Mouse (Mus musculus) layer of hippocampus, adult 9-11 months (tissue): ENCODE measurements around the gene Bmp10.
"Not testable (repeated sequence)": the region's sequence is repeated elsewhere in the genome, so short reads cannot be mapped to it uniquely, and the experiment has no call there.

Experiments
- DNase-seq: peaks from one replicate; pipeline ENCODE4 v3.0.0; 2022

Bmp10 gene

GRCm38 (mm10) chr6:87451016-87451415 lies 22.2 kb downstream of the Bmp10 start:
- DNase-seq, result no peak

- no peak for DNase-seq
Observed at GRCm38 (mm10) chr6:87451771-87452170, 23.0 kb downstream of the Bmp10 start.

DNA sequence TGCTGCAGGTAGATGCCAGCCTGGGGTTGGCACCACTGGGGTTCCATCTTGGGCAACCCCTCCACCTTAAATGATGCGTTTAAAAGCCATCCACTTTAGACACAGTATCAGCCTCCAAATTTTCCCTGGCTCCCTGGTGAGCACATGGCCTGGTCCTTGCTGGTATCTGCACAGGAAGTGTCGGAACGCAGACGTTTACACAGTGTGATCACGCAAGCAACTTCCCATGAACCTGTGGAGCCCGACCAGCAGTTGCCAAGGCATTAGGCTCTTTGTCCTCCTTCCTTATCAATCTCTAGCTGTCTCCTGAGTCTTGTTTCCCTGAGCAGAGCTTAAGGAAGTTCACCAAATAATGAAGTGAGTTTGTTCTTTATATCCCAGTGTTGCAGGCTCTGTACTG lies 26.7 kb downstream of the Bmp10 start:
- DNase-seq, result no peak

DNA sequence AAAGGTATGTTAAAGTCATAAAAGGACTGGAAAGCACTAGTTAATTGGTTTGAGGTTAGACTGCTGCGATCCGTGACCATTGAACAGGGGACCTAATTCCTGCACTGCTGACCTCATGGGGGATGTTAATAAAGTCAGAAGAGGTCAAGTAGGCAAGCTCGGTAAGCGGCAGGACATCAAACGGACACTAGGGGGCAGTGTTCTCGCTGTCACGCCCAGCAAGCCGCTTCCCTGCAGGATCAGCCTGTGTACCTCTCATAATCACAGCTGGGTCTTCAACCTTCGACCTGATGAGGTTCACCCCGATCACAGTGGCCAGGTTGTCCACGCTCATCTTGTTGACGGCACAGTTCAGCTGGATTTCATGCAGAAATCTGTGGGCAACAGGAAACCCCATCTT lies 37.4 kb downstream of the Bmp10 start:
- DNase-seq, result peak; percentile 39

- DNase-seq, result no peak
Observed at GRCm38 (mm10) chr6:87467373-87467772, 38.6 kb downstream of the Bmp10 start.

DNA sequence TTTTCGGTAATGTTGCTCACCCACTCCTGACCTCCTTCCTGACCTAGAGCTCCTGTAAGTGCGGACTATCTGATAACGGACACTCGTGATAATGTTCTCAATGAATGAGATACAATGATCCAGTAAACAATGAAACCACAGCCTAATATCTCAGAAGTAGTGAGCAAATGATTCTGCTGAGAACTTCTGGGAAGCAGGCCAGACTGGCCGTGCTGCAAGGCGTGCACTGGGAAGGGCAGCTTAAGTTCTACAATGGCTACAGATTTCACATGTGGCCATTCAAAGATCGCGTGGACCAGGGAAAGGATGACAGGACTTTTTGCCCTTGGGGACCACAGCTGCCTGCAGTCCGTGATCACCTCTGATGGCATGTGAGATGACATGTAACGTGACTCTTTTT lies 39.6 kb downstream of the Bmp10 start:
- DNase-seq, result no peak

GRCm38 (mm10) chr6:87470098-87470497 lies 41.3 kb downstream of the Bmp10 start:
- not testable (repeated sequence) for DNase-seq

- no peak for DNase-seq
Observed at GRCm38 (mm10) chr6:87475223-87475622, 46.4 kb downstream of the Bmp10 start.

GRCm38 (mm10) chr6:87478847-87479246 lies 50.1 kb downstream of the Bmp10 start:
- no peak for DNase-seq

DNA sequence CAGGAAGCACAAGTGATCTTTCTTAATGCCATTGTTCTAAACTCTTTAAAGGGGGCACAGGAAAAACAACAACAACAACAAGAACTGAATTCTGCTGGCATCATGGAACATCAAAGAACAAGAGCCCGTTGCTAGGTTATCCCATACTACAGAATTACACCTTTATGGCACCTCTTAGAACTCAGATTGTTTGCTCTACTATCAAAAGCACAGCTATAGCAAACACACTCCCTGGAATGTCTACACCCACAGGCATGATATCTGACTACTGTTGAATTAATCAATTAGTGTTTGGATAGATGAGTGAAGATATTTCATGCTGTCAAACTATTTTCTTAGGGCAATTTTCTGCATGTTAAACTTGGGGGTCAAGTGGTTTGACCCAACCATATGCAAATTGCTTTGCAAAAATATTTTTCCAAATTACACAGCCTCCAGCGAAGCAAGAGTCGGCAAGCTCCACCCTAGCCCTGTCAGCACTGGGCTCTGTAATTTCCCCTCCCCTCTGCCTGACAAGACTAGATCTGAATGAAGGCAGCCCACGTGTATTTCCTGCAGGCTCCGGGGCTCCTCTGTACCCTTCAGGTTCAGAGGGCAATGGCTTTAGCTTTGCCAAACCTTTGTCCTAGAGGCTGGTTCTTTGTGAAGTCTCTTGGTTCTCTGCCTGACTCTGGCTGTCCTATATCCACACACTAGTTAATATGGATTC lies 50.7 kb downstream of the Bmp10 start:
- DNase-seq, result no peak

- DNase-seq, result no peak
Observed at GRCm38 (mm10) chr6:87483224-87483899, 54.6 kb downstream of the Bmp10 start.

- no peak for DNase-seq
Observed at GRCm38 (mm10) chr6:87483900-87484289, 55.1 kb downstream of the Bmp10 start.

DNA sequence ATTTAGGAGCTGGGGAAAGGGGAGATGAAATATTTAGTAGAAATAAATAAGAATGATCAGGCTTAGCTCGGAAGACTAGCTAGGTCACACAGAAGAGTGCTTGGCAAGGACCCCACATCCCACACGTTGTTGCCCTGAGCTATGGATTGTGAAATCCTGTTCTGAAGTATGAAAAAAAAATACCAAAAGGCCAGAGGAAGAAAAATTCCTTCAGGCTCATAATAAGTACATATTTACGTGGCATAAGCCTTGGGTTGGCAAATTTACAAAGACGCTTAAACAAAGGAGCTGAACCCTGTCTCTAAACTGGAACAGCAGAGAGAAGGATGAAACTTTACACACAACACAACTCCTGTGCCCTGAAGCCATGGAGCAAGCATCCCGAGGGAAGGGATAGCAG lies 56.0 kb downstream of the Bmp10 start:
- no peak for DNase-seq
